Mouse (Mus musculus) kidney, embryonic 14.5 days (tissue): ENCODE results near the gene Als2cl. TPM values are rescaled to one million over a fixed set of nuclear protein-coding genes. Genes with fewer than 3 reads are reported as not detected.

Experiments
- ATAC-seq: fragments of 200-750 bp; cut with Nextera tagmentation; 2 replicates; pipeline ENCODE4 v1.8.0; 2017; ENCODE audit warnings: moderate number of reproducible peaks, mild to moderate bottlenecking, moderate TSS enrichment, moderate library complexity; ENCODE audit not compliant: low FRiP score, low TSS enrichment
- H3K27ac ChIP-seq: fragments of 300-500 bp; sonication (generic); 2 replicates; pipeline ENCODE4 v1.5.1; 2014; ENCODE audit warnings: low read depth, mild to moderate bottlenecking, low read length, moderate library complexity, mixed read lengths
- H3K27me3 ChIP-seq: fragments of 300-500 bp; sonication (generic); 2 replicates; pipeline ENCODE4 v1.6.1; 2014; ENCODE audit warnings: mild to moderate bottlenecking, low read length; ENCODE audit not compliant: control insufficient read depth, insufficient read depth
- H3K36me3 ChIP-seq: fragments of 300-500 bp; sonication (generic); 2 replicates; pipeline ENCODE4 v1.6.1; 2014; ENCODE audit warnings: low read length, mixed read lengths; ENCODE audit not compliant: control insufficient read depth, insufficient read depth
- H3K4me1 ChIP-seq: fragments of 300-500 bp; sonication (generic); 2 replicates; pipeline ENCODE4 v1.6.1; 2014; ENCODE audit warnings: low read length, mixed read lengths; ENCODE audit not compliant: control insufficient read depth, insufficient read depth
- H3K4me2 ChIP-seq: fragments of 300-500 bp; sonication (generic); replicated peaks from 2 replicates; pipeline ENCODE4 v1.6.1; 2014; ENCODE audit warnings: low read depth, mild to moderate bottlenecking, low read length
- H3K4me3 ChIP-seq: fragments of 300-500 bp; sonication (generic); 2 replicates; pipeline ENCODE4 v1.5.1; 2014; ENCODE audit warnings: mild to moderate bottlenecking, low read length
- H3K9ac ChIP-seq: fragments of 300-500 bp; sonication (generic); 2 replicates; pipeline ENCODE4 v1.6.1; 2014; ENCODE audit warnings: low read depth, mild to moderate bottlenecking, low read length, moderate library complexity
- H3K9me3 ChIP-seq: fragments of 300-500 bp; sonication (generic); 2 replicates; pipeline ENCODE4 v1.6.1; 2016; ENCODE audit warnings: low read length; ENCODE audit not compliant: control insufficient read depth
- WGBS: fragments of 180-500 bp; shearing (Covaris S2); extraction: QIAGEN DNeasy Blood & Tissue Kit; methylation state at CpG from one replicate; pipeline ENCODE4 v1.1.7; 2014; 5-methylcytosine and 5-hydroxymethylcytosine counted together
- polyA plus RNA-seq: library from polyadenylated mRNA; unstranded; fragments of >200 nt; fragmentation: Nextera tagmentation; extraction: Ambion mirVana; gene quantifications from 2 replicates; pipeline ENCODE4 v1.2.1, GENCODE M21; 2014

Gene Als2cl
- polyA plus RNA-seq, 1 experiment from 2014 or later: 4.1 TPM

- H3K4me2 ChIP-seq: no peak overlapping the region; the same call in 1 of the 2 replicates
- no peak for ATAC-seq
- H3K4me3 ChIP-seq: no peak overlapping the region
- H3K27ac ChIP-seq: no peak overlapping the region
- H3K27me3 ChIP-seq: no peaks in the 10 kb centered on the region
- H3K9me3 ChIP-seq: no peaks in the 10 kb centered on the region
- peaks cover 11% of the 10 kb centered on the region; the same call in 1 of the 2 replicates for H3K4me1 ChIP-seq
- H3K9ac ChIP-seq: 0 out of 2 replicates have a peak overlapping the region, but pooled peaks have one; percentile 31
- WGBS: 12% methylated on average over 20 of the region's 21 CpGs
- H3K36me3 ChIP-seq: no peaks in the 10 kb centered on the region
Measured at GRCm38 (mm10) chr9:110890026-110890783, 10.5 kb downstream of the Als2cl start.

GRCm38 (mm10) chr9:110891077-110891828 lies 11.6 kb downstream of the Als2cl start:
- H3K4me2 ChIP-seq: no peak overlapping the region
- H3K4me1 ChIP-seq: peaks cover 17% of the 10 kb centered on the region
- H3K36me3 ChIP-seq: no peaks in the 10 kb centered on the region
- no peaks in the 10 kb centered on the region for H3K27me3 ChIP-seq
- no peak for ATAC-seq
- H3K27ac ChIP-seq: no peak overlapping the region
- no peaks in the 10 kb centered on the region for H3K9me3 ChIP-seq
- 72% methylated on average over 12 of the region's 12 CpGs for WGBS
- H3K9ac ChIP-seq: no peak overlapping the region
- no peak overlapping the region for H3K4me3 ChIP-seq

DNA sequence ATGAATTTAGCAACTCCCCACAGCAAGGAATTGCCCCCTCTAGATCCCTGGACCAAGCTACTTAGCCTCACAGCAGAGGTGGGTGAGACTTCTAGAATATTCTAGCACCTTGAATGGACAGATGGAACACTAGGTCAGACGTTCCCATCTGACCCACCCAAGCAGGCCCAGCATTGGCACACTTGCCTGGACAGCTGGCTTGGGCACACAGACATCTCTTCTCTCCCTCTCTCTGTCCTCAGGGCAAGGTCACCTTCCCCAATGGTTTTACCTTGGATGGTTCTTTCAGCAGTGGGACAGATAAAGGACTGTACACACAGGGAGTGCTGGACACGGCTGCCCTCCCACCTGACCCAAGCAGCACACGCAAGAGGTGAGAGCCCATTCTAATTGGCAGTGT lies 12.9 kb downstream of the Als2cl start:
- WGBS: 87% methylated on average over 3 of the region's 3 CpGs
- no peak for ATAC-seq
- Histone ChIP-seq H3K27ac (no peak overlapping the region), H3K27me3 (no peaks in the 10 kb centered on the region), H3K4me1 (peaks cover 15% of the 10 kb centered on the region), H3K9ac (no peak overlapping the region), H3K36me3 (no peaks in the 10 kb centered on the region), H3K4me2 (no peak overlapping the region), H3K9me3 (no peaks in the 10 kb centered on the region), H3K4me3 (no peak overlapping the region)

DNA sequence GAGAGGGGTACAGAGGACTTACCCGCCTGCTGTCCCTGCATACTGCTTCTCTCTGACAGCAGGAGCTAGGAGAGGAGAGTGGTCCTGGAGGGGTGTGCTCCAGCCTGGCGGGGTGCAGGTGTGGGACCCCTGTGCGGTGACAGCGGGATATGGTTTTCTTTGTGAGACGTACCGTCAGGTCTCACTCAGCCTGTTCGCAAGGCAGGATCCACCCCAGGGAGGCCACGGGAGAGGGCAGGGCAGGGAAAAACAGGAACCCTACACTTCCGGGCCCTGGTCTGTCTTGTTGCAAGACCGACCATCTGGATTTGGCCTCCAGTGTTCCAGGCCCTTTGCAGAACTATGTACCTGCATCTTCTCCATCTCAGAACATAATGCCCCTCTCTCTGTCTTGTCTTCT lies 13.8 kb downstream of the Als2cl start:
- no peak overlapping the region for H3K9ac ChIP-seq
- H3K36me3 ChIP-seq: no peaks in the 10 kb centered on the region; the same call in 1 of the 2 replicates
- H3K4me2 ChIP-seq: no peak overlapping the region
- no peak for ATAC-seq
- H3K27me3 ChIP-seq: no peaks in the 10 kb centered on the region
- no peaks in the 10 kb centered on the region for H3K9me3 ChIP-seq
- H3K4me1 ChIP-seq: peaks cover 15% of the 10 kb centered on the region
- no peak overlapping the region for H3K4me3 ChIP-seq
- H3K27ac ChIP-seq: no peak overlapping the region
- WGBS: 73% methylated on average over 10 of the region's 10 CpGs

DNA sequence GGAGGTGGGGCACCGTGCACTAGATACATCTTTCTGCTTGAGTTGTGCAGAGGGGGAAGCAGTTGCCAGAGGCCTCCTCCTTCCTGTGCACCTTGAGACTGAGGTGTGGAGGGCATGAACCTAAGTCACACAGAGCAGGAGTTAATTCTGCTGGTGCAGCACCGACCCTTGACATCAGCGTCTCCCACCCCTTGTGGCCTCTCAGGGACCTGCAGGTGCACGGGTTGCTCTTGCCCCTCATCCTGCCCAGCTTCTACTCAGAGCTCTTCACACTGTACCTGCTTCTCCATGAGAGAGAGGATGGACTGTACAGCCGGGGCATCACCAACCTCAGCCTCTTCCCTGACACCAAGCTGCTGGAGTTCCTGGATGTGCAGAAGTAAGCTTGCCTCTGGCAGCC lies 15.8 kb downstream of the Als2cl start:
- Histone ChIP-seq H3K4me2 (0 out of 2 replicates have a peak overlapping the region, but pooled peaks have one; percentile 25), H3K4me3 (no peak overlapping the region), H3K4me1 (peaks cover 7% of the 10 kb centered on the region; the same call in 1 of the 2 replicates), H3K27me3 (no peaks in the 10 kb centered on the region), H3K36me3 (no peaks in the 10 kb centered on the region; the same call in 1 of the 2 replicates), H3K27ac (no peak overlapping the region), H3K9me3 (no peaks in the 10 kb centered on the region), H3K9ac (no peak overlapping the region)
- ATAC-seq: peak; percentile 40
- WGBS: 38% methylated on average over 5 of the region's 5 CpGs

- Histone ChIP-seq H3K9me3 (no peaks in the 10 kb centered on the region), H3K4me1 (peaks cover 7% of the 10 kb centered on the region; the same call in 1 of the 2 replicates), H3K27me3 (no peaks in the 10 kb centered on the region), H3K9ac (no peak overlapping the region), H3K4me2 (peak overlapping the region; percentile 25), H3K27ac (peak overlapping the region; percentile 11; the same call in 1 of the 2 replicates), H3K36me3 (no peaks in the 10 kb centered on the region; the same call in 1 of the 2 replicates), H3K4me3 (peak overlapping the region; percentile 10; the same call in 1 of the 2 replicates)
- ATAC-seq: peak; percentile 44
- 11% methylated on average over 7 of the region's 7 CpGs for WGBS
Measured at GRCm38 (mm10) chr9:110895994-110896393, 16.3 kb downstream of the Als2cl start.

DNA sequence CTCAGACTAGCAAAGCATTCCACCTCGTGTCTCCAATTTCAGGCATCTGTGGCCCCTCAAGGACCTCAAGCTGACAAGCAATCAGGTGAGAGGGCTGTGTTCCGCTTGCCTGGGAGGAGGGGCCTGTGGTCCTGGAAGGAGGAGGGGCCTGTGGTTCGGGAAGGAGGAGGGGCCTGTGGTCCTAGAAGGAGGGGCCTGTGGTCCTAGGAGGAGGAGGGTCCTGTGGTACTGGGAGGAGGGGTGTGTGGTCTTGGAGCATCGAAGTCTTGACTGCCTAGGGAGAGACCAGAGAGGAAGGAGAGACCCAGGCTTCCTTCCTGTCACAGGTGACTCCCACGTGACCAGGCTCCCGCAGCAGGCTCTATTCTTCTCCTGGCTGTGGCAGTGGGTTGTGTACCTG lies 16.9 kb downstream of the Als2cl start:
- Histone ChIP-seq H3K9me3 (no peaks in the 10 kb centered on the region), H3K4me2 (peak overlapping the region; percentile 25), H3K27me3 (no peaks in the 10 kb centered on the region), H3K36me3 (no peaks in the 10 kb centered on the region; the same call in 1 of the 2 replicates), H3K4me1 (peaks cover 7% of the 10 kb centered on the region; the same call in 1 of the 2 replicates), H3K4me3 (peak overlapping the region; percentile 10; the same call in 1 of the 2 replicates), H3K27ac (no peak overlapping the region), H3K9ac (no peak overlapping the region)
- 12% methylated on average over 6 of the region's 6 CpGs for WGBS
- ATAC-seq: peak; percentile 67

DNA sequence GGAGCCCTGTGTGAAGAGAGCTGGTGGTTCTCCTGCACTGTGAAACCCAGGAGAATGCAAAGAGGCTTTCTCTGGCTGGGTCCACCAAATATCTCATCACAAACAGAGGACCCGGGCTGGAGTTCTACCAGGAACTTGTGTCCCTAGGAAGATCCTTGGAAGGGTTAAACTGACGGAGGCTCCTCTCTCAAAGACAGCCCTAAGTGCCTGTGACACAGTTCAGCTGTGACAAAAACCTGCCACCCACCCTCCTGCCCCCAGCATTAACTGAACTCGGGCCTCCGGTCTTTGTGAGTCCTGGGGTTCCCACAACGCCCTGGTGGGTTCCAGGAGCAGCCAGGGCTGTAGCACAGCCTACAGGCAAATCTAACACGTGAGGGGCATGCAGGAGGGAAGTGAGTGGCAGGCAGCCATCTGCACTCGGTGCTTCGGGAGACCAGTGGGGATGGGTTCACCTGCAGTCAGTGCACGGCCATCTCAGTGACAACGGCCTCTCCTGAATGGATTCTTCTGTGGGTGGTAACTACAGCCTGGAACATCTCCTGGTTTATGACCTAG lies 19.9 kb downstream of the Als2cl start:
- H3K9ac ChIP-seq: no peak overlapping the region
- 41% methylated on average over 10 of the region's 10 CpGs for WGBS
- no peak overlapping the region for H3K4me2 ChIP-seq
- H3K9me3 ChIP-seq: no peaks in the 10 kb centered on the region
- H3K27me3 ChIP-seq: no peaks in the 10 kb centered on the region
- no peak overlapping the region for H3K4me3 ChIP-seq
- H3K36me3 ChIP-seq: no peaks in the 10 kb centered on the region; the same call in 1 of the 2 replicates
- H3K27ac ChIP-seq: no peak overlapping the region
- H3K4me1 ChIP-seq: peaks cover 7% of the 10 kb centered on the region; the same call in 1 of the 2 replicates
- no peak for ATAC-seq
